Mouse (Mus musculus): ENCODE results near the gene 2700097O09Rik. TPM values are rescaled to one million over a fixed set of nuclear protein-coding genes. Genes with fewer than 3 reads are reported as not detected.
A peak's percentile ranks its signal among the peaks of the same experiment; 100 is the strongest.
"Not testable (repeated sequence)": the region's sequence is repeated elsewhere in the genome, so short reads cannot be mapped to it uniquely, and the experiment has no call there.

2700097O09Rik gene
- total RNA-seq (2021), result 10 to 100 TPM in 1 of 2 experiments, 1 to 10 TPM in 1; 9.4 to 11.1 TPM
- long read RNA-seq, experiment 1, partial matches to known transcripts, result 2 of 7 reads
- long read RNA-seq, experiment 1, other reads (novel, unspliced or antisense), result 2 of 7 reads
- long read RNA-seq, experiment 2, partial matches to known transcripts, result 4 of 9 reads
- long read RNA-seq, experiment 2, other reads (novel, unspliced or antisense), result 3 of 9 reads

- DNase-seq (ENCODE audit: low spot score in 2 of 2), result peak; percentile 92 to 95
Measured at GRCm38 (mm10) chr12:55079726-55080600, at the start of gene 2700097O09Rik, which contains the start of gene Srp54a. Gene 2700097O09Rik (minus strand): TSS chr12:55080110. Gene Srp54a (plus strand): TSS chr12:55080262.

DNA sequence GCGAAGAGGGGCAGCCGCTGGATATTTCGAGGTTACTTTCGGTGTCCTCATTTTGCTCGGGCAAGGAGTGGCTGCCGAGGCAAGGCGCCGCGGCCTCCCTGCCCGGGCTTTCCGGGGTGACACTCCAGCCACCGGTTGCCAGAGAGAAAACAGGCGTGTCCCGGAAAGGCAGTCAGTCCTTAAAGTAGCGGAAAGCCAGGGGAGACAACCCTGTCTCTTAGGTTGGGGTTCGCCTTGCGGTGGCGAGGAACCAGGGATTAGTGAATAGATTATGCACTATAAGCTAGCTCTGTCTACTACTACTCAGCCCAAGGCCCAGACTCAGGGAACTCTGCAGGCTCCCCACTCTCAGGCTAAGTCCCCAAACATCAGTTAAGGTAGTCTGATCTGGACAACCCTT, 44.8 kb upstream of the 2700097O09Rik start:
- DNase-seq (ENCODE audit: low spot score in 2 of 2), result not testable (repeated sequence)

DNA sequence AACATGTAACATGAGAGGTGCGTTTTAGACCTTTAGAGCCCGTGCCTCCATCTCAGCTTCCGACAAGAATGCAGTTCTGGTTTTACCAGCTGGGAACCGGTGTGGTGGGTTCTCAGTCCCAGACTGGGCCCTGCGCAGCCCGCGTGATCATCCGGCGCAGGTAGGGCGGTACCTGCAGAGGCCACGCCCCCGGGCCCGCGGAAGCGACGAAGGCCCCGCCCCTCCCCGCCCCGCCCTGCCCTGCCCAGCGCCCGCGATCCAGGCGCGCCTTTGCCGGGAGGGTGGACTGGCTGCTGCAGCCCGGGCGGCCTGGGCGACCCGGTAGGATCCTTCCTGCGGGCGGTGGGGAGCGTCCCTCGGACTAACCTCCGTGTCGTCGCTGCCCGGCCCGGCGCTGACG, 44.3 kb upstream of the 2700097O09Rik start, which contains the start of gene Fam177a:
Gene Fam177a, plus strand, starts transcription at position 228 of the 400 bp plus-strand sequence.
- not testable (repeated sequence) for DNase-seq (ENCODE audit: low spot score in 2 of 2)

- DNase-seq (ENCODE audit: low spot score in 2 of 2), result not testable (repeated sequence)
Measured at GRCm38 (mm10) chr12:55112616-55113015, 32.7 kb upstream of the 2700097O09Rik start.

- DNase-seq (ENCODE audit: low spot score in 2 of 2), result not testable (repeated sequence)
Measured at GRCm38 (mm10) chr12:55092127-55092526, 12.2 kb upstream of the 2700097O09Rik start.

- DNase-seq (ENCODE audit: low spot score in 2 of 2), result not testable (repeated sequence)
Measured at GRCm38 (mm10) chr12:55080601-55080942, 662 bp upstream of the 2700097O09Rik start.

DNA sequence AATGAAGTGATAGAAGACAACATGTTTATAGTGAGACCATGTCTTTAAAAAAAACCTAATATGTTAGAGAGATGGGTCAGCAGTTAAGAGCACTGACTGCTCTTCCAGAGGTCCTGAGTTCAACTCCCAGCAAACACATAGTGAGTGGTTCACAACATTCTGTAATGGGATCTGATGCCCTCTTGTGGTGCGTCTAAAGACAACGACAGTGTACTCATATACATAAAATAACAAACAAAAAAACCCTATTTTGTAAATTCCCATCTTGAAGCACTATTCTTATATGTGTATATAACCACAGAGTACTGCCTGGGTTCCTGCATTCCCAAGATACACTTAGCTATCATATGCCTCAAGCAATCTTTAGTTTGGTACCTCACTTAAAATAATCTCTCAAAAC, 1.2 kb downstream of the 2700097O09Rik start:
- not testable (repeated sequence) for DNase-seq (ENCODE audit: low spot score in 2 of 2)

DNA sequence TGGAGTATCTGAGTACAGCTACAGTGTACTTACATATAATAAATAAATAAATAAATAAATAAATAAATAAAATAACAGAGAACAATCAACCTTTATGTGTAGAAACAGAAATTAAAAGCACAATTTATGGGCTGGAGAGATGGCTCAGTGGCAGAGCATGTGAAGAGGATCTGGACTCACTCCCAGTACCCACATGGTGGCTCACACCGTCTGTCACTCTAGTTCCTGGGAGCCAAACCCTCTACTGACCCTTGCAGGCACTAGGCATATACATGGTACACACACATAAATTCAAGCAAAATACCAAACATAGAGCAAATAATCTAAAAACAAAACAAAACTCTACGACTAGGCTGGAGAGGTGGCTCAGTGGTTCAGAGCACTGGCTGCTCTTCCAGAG, 4.6 kb downstream of the 2700097O09Rik start:
- no peak for DNase-seq (ENCODE audit: low spot score in 2 of 2)

GRCm38 (mm10) chr12:55073686-55074085, 6.2 kb downstream of the 2700097O09Rik start:
- no peak for DNase-seq (ENCODE audit: low spot score in 2 of 2)

- DNase-seq (ENCODE audit: low spot score in 2 of 2), result no peak
Measured at GRCm38 (mm10) chr12:55072495-55072894, 7.4 kb downstream of the 2700097O09Rik start.

GRCm38 (mm10) chr12:55062141-55062540, 17.8 kb downstream of the 2700097O09Rik start:
- no peak for DNase-seq (ENCODE audit: low spot score in 2 of 2)

DNA sequence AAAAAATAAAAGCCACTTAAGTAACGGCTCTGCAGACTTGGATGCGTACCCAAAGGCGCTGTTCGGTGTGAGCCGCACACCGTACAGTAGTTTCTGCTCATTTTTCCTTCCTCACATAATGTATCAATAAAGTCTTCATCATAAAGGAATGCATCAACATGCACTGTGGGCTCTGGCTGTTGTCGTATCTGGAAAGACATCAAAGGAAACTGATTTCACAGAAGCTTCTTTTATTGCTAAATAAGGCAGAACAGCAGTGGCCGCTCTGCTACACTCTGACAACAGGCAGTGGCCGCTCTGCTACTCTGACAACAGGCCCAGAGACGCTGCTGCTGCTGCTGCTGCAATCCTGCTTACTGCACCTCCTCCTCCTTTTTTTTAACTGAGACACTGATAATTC, 18.9 kb downstream of the 2700097O09Rik start:
- no peak for DNase-seq (ENCODE audit: low spot score in 2 of 2)

DNA sequence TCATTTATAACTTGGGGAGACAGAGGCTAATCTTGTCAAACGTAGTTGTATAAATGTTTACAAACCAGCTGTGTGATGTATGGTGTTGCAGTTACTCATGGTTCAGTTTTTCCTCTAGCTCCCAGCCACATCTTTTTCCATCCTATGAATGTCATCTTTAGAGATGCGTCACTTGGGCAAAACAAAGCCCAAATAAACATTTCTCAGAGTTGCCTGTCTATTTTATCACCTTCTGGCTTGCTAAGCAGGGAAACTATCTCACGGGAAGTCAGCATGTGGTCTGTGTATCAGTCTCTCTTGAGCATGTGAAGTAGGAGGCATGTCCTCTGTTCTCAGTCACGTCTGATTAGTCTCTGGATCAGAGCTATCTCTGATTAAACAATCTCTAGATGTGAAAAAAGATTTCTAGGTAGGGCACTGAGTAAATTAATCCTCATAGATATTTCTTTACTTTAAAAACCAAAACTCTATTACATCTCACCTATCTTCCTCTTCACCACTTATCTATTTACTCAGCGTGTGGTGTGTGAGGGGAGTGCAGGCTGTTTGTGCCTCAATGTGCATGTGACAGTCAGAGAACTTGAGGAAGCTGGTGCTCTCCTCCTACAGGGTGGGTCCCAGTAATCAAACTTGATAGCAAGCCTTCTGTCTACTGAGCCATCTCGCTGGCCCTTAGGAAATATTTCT, 19.6 kb downstream of the 2700097O09Rik start:
- no peak for DNase-seq (ENCODE audit: low spot score in 2 of 2)

- DNase-seq (ENCODE audit: low spot score in 2 of 2), result no peak
Measured at GRCm38 (mm10) chr12:55059812-55060211, 20.1 kb downstream of the 2700097O09Rik start.

GRCm38 (mm10) chr12:55058865-55059615, 20.9 kb downstream of the 2700097O09Rik start:
- DNase-seq (ENCODE audit: low spot score in 2 of 2), result no peak

GRCm38 (mm10) chr12:55056703-55057102, 23.2 kb downstream of the 2700097O09Rik start:
- no peak for DNase-seq (ENCODE audit: low spot score in 2 of 2)

- no peak for DNase-seq (ENCODE audit: low spot score in 2 of 2)
Measured at GRCm38 (mm10) chr12:55054551-55055241, 25.2 kb downstream of the 2700097O09Rik start.

DNA sequence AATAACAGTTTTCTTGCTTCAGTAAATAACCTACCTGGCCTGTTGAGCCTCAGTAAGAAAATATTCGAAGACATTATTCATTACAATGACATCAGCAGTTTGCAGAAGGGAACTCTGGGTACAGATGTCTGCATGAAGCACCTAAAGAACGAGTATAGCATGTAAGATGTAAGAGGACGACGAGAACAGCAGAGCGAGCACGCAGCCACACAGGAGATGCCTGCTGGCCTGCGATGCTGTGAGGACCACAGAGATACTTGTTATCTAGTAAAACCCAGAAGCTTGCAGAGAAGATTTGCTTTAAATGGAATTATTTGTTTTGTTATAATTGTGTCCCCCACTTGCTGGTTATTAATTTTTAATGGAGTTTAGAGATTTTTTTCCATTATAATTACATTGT, 26.6 kb downstream of the 2700097O09Rik start:
- no peak for DNase-seq (ENCODE audit: low spot score in 2 of 2)

- no peak for DNase-seq (ENCODE audit: low spot score in 2 of 2)
Measured at GRCm38 (mm10) chr12:55051210-55052173, 28.4 kb downstream of the 2700097O09Rik start.
